Mouse (Mus musculus) liver, adult 10 weeks (tissue): Measurements from ENCODE around the gene Ctsh. TPM values are rescaled to one million over a fixed set of nuclear protein-coding genes. Genes with fewer than 3 reads are reported as not detected.

Source experiments
- polyA plus RNA-seq: library from polyadenylated mRNA; stranded (reverse); fragments of 350-450 nt; fragmentation: Illumina TruSeq; extraction: RNeasy Lipid Tissue Mini Kit (QIAGEN cat#74804); gene quantifications from one replicate; pipeline ENCODE4 v1.2.3, GENCODE M21; 2014; ENCODE audit warnings: low read depth, low replicate concordance

Ctsh gene
- polyA plus RNA-seq = 355 TPM

GRCm38 (mm10) chr9:90053852-90054251 lies at the start of gene Ctsh:
Ctsh (plus strand) TSS chr9:90054152.

DNA sequence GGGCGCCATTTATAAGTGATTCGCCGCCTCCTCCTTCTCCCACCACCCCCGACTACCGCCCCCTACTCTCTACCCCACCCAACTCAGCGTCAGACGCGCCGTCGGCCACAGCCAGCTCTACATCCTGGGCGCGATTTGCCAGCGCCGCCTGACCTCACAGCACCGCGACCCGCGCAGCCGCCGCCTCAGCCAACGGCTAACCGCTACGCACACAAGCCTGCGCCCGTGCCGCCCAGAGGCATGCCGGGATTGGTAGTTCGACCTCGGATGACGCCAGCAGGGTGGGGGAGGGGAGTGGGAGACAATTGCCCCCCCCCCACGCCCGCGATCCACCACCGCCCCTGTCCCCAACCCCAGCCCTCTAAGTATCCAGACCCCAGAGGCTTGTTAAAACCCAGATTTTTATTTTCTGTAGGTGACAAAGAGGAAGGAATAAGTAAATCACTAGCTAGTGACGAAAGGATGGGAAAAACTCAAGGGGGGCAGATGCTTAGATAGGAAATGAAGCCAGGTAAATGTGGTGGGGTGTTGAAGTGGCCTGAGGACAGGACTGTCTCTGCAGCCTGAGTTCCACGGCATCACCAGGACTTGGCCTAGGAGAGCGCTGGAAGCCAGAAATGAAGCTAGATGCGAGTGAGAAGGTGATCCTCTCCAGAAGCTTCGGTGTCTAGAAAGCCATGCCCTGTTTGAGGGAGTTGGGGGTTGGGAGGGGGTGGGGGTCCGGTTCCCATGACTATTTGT lies 60.8 kb downstream of the Ctsh start, which contains the start of gene Morf4l1:
Gene Morf4l1, minus strand, starts transcription at position 208 of the 741 bp plus-strand sequence.

Other genes with a start within 250 kb of the Ctsh start
- not detected for gene Rasgrf1, start 144.2 kb upstream of the Ctsh start, polyA plus RNA-seq
- gene Morf4l1, start 60.6 kb downstream of the Ctsh start, polyA plus RNA-seq = 375 TPM
- 2.2 TPM for gene Adamts7, start 108.9 kb downstream of the Ctsh start, polyA plus RNA-seq
- 5.5 TPM for gene Tbc1d2b, start 216.7 kb downstream of the Ctsh start, polyA plus RNA-seq